Mouse (Mus musculus) central nervous system, embryonic 18 days (tissue): ENCODE measurements around the gene Krtap5-5. TPM values are rescaled to one million over a fixed set of nuclear protein-coding genes. Genes with fewer than 3 reads are reported as not detected.

Experiments
- polyA plus RNA-seq: library from polyadenylated mRNA; depleted of rRNA; stranded (reverse); fragments of >200 nt; gene quantifications from 2 replicates; pipeline ENCODE4 v1.2.3, GENCODE M21; 2012; rRNA removed

Krtap5-5 gene
- polyA plus RNA-seq, result not detected in 2 replicates

DNA sequence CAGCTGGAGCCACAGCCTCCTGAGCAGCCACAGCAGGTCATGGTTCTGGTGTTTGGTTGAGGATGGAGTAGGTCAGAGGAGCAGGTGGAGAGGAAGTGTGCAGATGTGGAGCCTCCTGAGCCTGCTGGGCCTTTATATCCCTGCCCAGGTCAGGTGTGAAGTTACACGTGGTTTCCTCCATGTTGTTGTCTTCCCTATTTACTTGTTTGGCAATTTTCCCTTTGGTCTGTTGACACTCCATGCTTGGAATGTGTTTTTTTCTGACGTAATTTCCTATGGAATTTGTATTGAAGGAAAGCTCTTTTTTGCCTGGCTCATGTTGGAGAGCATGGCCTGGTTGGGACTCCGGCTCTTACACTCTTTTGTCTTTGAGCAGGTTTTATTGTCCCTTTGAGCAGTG is at the start of gene Krtap5-5:
Krtap5-5 (minus strand) TSS at position 101 of the 400 bp plus-strand sequence.

DNA sequence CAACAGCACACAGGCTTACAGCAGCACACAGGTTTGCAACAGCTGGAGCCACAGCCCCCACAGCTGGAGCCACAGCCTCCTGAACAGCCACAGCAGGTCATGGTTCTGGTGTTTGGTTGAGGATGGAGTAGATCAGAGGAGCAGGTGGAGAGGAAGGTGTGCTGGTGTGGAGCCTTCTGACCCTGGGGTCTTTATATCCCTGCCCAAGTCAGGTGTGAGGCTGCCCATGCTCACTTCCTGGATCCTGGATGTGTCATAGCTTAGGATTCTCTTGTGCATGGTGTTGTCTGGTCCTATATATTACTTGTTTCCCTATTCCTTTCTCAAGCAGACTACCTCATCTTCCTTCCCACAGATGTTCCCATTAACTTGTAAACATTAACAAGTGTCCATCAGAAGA is 44.5 kb upstream of the Krtap5-5 start, which contains the start of gene Gm4559:
Gm4559 (minus strand) TSS at position 101 of the 400 bp plus-strand sequence.

GRCm38 (mm10) chr7:142258254-142258653 is 28.5 kb upstream of the Krtap5-5 start, which contains the start of gene Gm2431:
Gm2431 (minus strand) TSS chr7:142258354.

DNA sequence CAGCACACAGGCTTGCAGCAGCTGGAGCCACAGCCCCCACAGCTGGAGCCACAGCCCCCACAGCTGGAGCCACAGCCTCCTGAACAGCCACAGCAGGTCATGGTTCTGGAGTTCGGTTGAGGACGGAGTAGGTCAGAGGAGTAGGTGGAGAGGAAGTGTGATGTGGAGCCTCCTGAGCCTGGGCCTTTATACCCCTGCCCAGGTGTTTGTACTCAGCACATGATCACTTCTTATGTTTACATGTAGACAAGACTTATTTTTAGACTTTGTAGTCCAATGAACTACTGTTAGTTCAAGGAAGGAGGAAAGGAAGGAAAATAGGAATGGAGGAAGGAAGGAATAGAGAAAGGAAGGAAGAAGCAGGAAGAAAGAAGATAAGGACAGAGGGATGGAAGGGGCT is 11.2 kb upstream of the Krtap5-5 start, which contains the start of gene Gm40460:
Gm40460 (minus strand) TSS at position 101 of the 400 bp plus-strand sequence.

DNA sequence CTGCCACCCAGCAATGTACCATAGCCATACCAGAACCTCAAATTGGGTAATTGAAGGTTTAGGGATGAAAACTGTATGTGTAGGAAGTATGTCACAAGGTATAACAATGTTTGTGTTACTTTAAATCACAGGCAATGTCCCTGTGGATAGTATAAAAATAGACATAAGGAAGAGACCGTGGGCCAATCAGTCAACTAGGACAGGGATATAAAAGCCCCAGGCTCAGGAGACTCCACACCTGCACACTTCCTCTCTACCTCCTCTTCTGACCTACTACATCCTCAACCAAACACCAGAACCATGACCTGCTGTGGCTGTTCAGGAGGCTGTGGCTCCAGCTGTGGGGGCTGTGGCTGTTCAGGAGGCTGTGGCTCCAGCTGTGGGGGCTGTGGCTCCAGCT is 18.2 kb downstream of the Krtap5-5 start, which contains the start of gene Gm7579:
Gm7579 (plus strand) TSS at position 301 of the 400 bp plus-strand sequence.

DNA sequence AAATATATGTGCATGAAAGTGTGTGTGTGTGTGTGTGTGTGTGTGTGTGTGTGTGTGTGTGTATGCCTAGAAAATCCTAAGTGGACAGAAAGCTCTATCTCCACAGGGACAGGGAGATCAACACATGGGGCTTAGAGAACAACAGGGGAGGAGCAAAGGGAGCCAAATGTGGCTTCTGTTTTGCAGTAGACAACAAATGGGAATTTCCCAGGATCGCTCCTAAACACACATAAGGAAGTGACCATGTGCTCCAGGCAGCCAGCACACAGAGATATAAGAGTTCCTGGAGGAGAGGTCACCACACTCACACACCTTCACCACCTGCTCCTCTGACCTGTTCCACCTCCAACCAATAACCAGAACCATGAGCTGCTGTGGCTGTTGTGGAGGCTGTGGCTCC is 28.7 kb downstream of the Krtap5-5 start, which contains the start of gene Krtap5-3:
Krtap5-3 (plus strand) TSS at position 301 of the 400 bp plus-strand sequence.

GRCm38 (mm10) chr7:142190289-142190688 is 39.5 kb downstream of the Krtap5-5 start, which contains the start of gene Gm10153:
Gm10153 (minus strand) TSS chr7:142190389.

Other genes with a start within 250 kb of the Krtap5-5 start
- gene Mob2, start 168.9 kb downstream of the Krtap5-5 start, polyA plus RNA-seq, result 39.0 and 41.2 TPM in 2 replicates
- 88.4 and 113 TPM in 2 replicates for gene Dusp8, start 134.1 kb downstream of the Krtap5-5 start, polyA plus RNA-seq
- gene Gm45618, start 109.2 kb downstream of the Krtap5-5 start, polyA plus RNA-seq, result not detected in 2 replicates
- not detected in 2 replicates for gene Gm39115, start 93.9 kb downstream of the Krtap5-5 start, polyA plus RNA-seq
- gene Gm45337, start 85.4 kb downstream of the Krtap5-5 start, polyA plus RNA-seq, result not detected in 2 replicates
- gene Gm29735, start 72.9 kb downstream of the Krtap5-5 start, polyA plus RNA-seq, result not detected in 2 replicates
- not detected in 2 replicates for gene Gm4553, start 64.2 kb downstream of the Krtap5-5 start, polyA plus RNA-seq
- gene Krtap5-2, start 54.0 kb downstream of the Krtap5-5 start, polyA plus RNA-seq, result not detected in 2 replicates
- gene Gm10153, start 39.6 kb downstream of the Krtap5-5 start, polyA plus RNA-seq, result not detected in 2 replicates
- not detected in 2 replicates for gene Krtap5-3, start 28.6 kb downstream of the Krtap5-5 start, polyA plus RNA-seq
- 0.13 TPM in 1 of 2 replicates, not detected in the other for gene Gm7579, start 18.1 kb downstream of the Krtap5-5 start, polyA plus RNA-seq
- gene Gm40460, start 11.1 kb upstream of the Krtap5-5 start, polyA plus RNA-seq, result not detected in 2 replicates
- not detected in 2 replicates for gene Gm2431, start 28.4 kb upstream of the Krtap5-5 start, polyA plus RNA-seq
- gene Gm4559, start 44.4 kb upstream of the Krtap5-5 start, polyA plus RNA-seq, result not detected in 2 replicates
- not detected in 2 replicates for gene Krtap5-1, start 67.1 kb upstream of the Krtap5-5 start, polyA plus RNA-seq
- gene Krtap5-4, start 73.6 kb upstream of the Krtap5-5 start, polyA plus RNA-seq, result not detected in 2 replicates
- 6.9 and 7.4 TPM in 2 replicates for gene Ifitm10, start 143.8 kb upstream of the Krtap5-5 start, polyA plus RNA-seq
- 0.28 and 0.48 TPM in 2 replicates for gene Gm49369, start 152.7 kb upstream of the Krtap5-5 start, polyA plus RNA-seq
- 186 and 196 TPM in 2 replicates for gene Ctsd, start 158.1 kb upstream of the Krtap5-5 start, polyA plus RNA-seq
- gene Syt8, start 204.9 kb upstream of the Krtap5-5 start, polyA plus RNA-seq, result 0.11 and 3.3 TPM in 2 replicates
- 1.3 and 75.5 TPM in 2 replicates for gene Tnni2, start 211.8 kb upstream of the Krtap5-5 start, polyA plus RNA-seq
- gene Lsp1, start 230.8 kb upstream of the Krtap5-5 start, polyA plus RNA-seq, result 7.4 and 8.8 TPM in 2 replicates